Mouse (Mus musculus) G1E (cell line): Measurements from ENCODE around the gene Vgll1. TPM values are rescaled to one million over a fixed set of nuclear protein-coding genes. Genes with fewer than 3 reads are reported as not detected.

Source experiments
- ATAC-seq: 2 replicates; pipeline ENCODE4 v1.8.0; 2016; ENCODE audit warnings: mild to moderate bottlenecking; ENCODE audit not compliant: insufficient number of reproducible peaks, poor library complexity, low FRiP score, severe bottlenecking; ENCODE audit errors: extremely low read depth
- DNase-seq: peaks from one replicate; pipeline ENCODE4 v3.0.0; 2012; ENCODE audit warnings: low spot score
- H3K27me3 ChIP-seq: 2 replicates; pipeline ENCODE4 v1.6.1; 2012; ENCODE audit warnings: mild to moderate bottlenecking, low read length, inconsistent platforms; ENCODE audit not compliant: insufficient read depth
- H3K36me3 ChIP-seq: replicated peaks from 2 replicates; pipeline ENCODE3; 2012; ENCODE audit warnings: mild to moderate bottlenecking, inconsistent platforms
- H3K4me1 ChIP-seq: 2 replicates; pipeline ENCODE4 v1.6.1; 2012; ENCODE audit warnings: low read depth, low read length, inconsistent platforms, mixed read lengths; ENCODE audit not compliant: insufficient read depth
- H3K4me3 ChIP-seq: 2 replicates; pipeline ENCODE4 v1.5.1; 2012; ENCODE audit warnings: low read depth, mild to moderate bottlenecking, inconsistent platforms, low read length, moderate library complexity, mixed read lengths
- H3K9me3 ChIP-seq: replicated peaks from 2 replicates; pipeline ENCODE4 v1.6.1; 2012; ENCODE audit warnings: inconsistent platforms
- CTCF ChIP-seq: IDR thresholded peaks from 2 replicates; pipeline ENCODE4 v1.5.1; 2012; ENCODE audit warnings: low read depth, low read length, inconsistent platforms, mixed read lengths
- GATA1 ChIP-seq: IDR thresholded peaks from 2 replicates; pipeline ENCODE4 v1.6.1; 2012; ENCODE audit warnings: borderline replicate concordance, low read length, inconsistent platforms, mixed read lengths
- GATA2 ChIP-seq: IDR thresholded peaks from 2 replicates; pipeline ENCODE4 v1.6.1; 2012; ENCODE audit warnings: low read depth, low read length, inconsistent platforms, borderline replicate concordance
- POLR2AphosphoS5 ChIP-seq: IDR thresholded peaks from 2 replicates; pipeline ENCODE4 v1.6.1; 2012; ENCODE audit warnings: low read depth, low read length, inconsistent platforms; ENCODE audit not compliant: insufficient replicate concordance
- TAL1 ChIP-seq: conservative IDR thresholded peaks from 2 replicates; pipeline ENCODE4 v1.6.1; 2012; ENCODE audit warnings: low read depth, low read length, inconsistent platforms, mixed read lengths
- polyA plus RNA-seq: library from polyadenylated mRNA; stranded (reverse); fragments of >175 nt; gene quantifications from 2 replicates; pipeline ENCODE4 v1.2.3, GENCODE M21; 2012
- total RNA-seq, 2 experiments: library from RNA; stranded (forward) in 1 of 2; stranded (reverse) in 1 of 2; fragments of 200-1000 nt in 1 of 2; fragments of >200 nt in 1 of 2; fragmentation: Nextera tagmentation in 1 of 2; gene quantifications; 2 replicates each; pipeline ENCODE4 v1.2.3; 2014 to 2017

Vgll1 gene
- total and polyA plus RNA-seq, 3 experiments, result 0.27 TPM; not detected in 2

DNA sequence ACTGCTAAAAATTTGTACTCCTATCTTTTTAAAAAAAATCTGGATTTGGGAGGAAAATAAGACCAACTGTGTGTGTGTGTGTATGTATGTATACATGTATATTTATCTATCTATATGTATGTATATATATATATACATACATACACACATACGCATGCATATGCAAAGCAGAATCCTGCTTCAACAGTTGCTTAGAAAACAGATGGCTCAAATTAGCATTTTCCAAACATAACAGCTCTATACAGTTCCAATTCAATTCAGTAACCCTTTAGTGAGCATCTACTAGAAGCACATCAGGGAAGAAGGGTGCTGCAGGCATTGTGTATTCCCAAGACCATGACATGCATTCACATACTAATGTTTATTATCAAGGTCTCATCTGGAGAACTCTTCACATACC lies 15.5 kb downstream of the Vgll1 start:
- H3K27me3 ChIP-seq, result no peaks in the 10 kb centered on the region
- ATAC-seq, result no peak
- no peak for TF ChIP-seq GATA1
- TF ChIP-seq POLR2AphosphoS5, result no peak
- no peak for TF ChIP-seq GATA2
- TF ChIP-seq CTCF, result no peak
- no peak for TF ChIP-seq TAL1

DNA sequence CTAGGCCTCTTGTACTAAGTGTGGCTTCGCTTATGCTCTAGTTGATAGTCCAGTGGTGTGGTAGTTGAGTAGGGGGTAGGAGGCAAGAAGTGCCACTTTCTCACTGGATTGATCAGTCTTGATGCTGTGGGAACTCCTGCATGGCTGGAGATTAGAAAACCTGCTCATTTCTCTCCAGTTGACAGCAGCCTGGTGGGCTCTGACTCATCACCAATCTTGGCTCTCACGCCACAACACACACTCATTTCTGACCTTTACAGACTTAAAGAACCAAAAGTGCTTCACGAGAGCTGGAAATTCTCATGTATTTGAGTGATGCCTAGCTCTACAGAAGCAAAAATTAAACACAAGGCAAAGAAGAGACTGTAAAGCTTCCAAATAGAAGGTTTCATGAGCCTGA lies 19.1 kb downstream of the Vgll1 start:
- no peak overlapping the region for H3K4me3 ChIP-seq
- TF ChIP-seq GATA2, result no peak
- TF ChIP-seq TAL1, result no peak
- no peak for TF ChIP-seq CTCF
- no peak for TF ChIP-seq GATA1
- TF ChIP-seq POLR2AphosphoS5, result no peak
- H3K4me1 ChIP-seq, result no peaks in the 10 kb centered on the region
- no peaks in the 10 kb centered on the region for H3K36me3 ChIP-seq
- no peaks in the 10 kb centered on the region for H3K9me3 ChIP-seq
- H3K27me3 ChIP-seq, result no peaks in the 10 kb centered on the region
- no peak for ATAC-seq
- DNase-seq, result no peak

More for the DNA sequence above, 15.5 kb downstream of the Vgll1 start:
- no peak for DNase-seq
- H3K4me1 ChIP-seq, result no peaks in the 10 kb centered on the region
- H3K4me3 ChIP-seq, result no peak overlapping the region
- no peaks in the 10 kb centered on the region for H3K9me3 ChIP-seq
- H3K36me3 ChIP-seq, result no peaks in the 10 kb centered on the region

DNA sequence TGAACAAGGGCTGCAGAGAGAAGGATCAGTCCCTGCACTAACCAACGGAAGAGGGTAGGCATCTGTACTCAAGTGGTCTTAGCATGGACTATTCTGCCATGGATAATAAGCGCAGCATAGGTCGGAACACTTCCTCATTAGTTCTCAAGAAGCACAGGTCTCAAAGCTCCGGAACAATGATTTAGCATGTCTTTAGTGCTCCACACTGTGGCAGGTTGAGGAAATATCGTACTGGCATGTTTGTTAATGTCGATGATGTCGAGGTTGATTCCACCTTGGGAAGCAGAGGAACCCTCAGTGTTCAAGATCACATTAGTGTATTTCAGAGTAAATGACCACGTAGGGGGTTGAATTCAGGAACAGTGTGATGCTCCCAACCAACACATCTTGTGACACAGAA lies 30.2 kb downstream of the Vgll1 start:
- no peak for DNase-seq
- TF ChIP-seq GATA2 (no peak), POLR2AphosphoS5 (no peak), CTCF (no peak), TAL1 (no peak), GATA1 (no peak)
- no peaks in the 10 kb centered on the region for H3K4me1 ChIP-seq
- H3K9me3 ChIP-seq, result no peaks in the 10 kb centered on the region
- H3K27me3 ChIP-seq, result no peaks in the 10 kb centered on the region
- ATAC-seq, result no peak
- no peak overlapping the region for H3K4me3 ChIP-seq
- no peaks in the 10 kb centered on the region for H3K36me3 ChIP-seq

DNA sequence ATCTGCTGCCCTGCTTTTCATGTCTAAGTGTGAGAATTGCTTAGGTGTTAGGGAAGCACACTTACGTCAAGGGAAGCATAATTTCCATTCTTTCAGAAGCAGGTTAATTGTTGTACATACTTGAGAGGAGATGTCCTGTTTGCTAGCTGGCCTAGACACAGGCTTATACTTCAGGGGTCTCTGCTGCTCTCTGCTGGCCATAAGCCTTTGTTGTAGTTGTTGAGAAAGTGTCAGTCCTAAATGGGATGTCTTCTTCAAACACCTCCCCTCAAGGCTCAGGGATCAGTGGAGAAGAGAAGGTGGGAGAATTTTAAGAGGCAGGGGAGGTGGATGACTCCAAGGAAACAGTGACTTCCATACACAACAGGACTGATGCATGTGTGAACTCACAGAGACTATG lies 32.9 kb downstream of the Vgll1 start:
- no peak overlapping the region for H3K4me3 ChIP-seq
- H3K36me3 ChIP-seq, result no peaks in the 10 kb centered on the region
- TF ChIP-seq GATA2, result no peak
- TF ChIP-seq CTCF, result no peak
- TF ChIP-seq TAL1, result no peak
- TF ChIP-seq POLR2AphosphoS5, result no peak
- no peak for TF ChIP-seq GATA1
- no peak for ATAC-seq
- H3K9me3 ChIP-seq, result no peaks in the 10 kb centered on the region
- no peaks in the 10 kb centered on the region for H3K4me1 ChIP-seq
- H3K27me3 ChIP-seq, result no peaks in the 10 kb centered on the region
- no peak for DNase-seq

DNA sequence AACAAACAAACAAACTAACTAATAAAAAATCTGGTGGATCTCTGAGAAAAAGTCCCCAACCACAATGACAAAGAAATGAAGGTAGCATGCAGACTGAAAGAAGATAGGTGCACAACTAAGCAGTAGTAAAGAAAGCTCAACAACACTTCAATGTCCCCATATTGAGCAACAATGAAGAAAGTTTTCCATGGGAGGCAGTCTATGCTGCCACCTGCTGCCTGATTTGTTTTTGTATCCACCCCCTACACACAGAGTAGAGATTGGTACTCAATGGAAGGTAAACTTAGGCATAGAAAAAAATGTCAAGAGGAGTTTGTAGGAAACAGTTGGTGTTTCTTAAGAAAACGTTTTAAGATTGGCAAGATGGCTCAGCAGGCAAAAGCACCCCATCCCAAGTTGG lies 42.7 kb downstream of the Vgll1 start:
- Histone ChIP-seq H3K4me3 (no peak overlapping the region), H3K36me3 (no peaks in the 10 kb centered on the region), H3K4me1 (no peaks in the 10 kb centered on the region), H3K27me3 (no peaks in the 10 kb centered on the region), H3K9me3 (no peaks in the 10 kb centered on the region)
- DNase-seq (no peak), ATAC-seq (no peak)
- TF ChIP-seq TAL1 (no peak), CTCF (no peak), POLR2AphosphoS5 (no peak), GATA2 (no peak), GATA1 (no peak)

DNA sequence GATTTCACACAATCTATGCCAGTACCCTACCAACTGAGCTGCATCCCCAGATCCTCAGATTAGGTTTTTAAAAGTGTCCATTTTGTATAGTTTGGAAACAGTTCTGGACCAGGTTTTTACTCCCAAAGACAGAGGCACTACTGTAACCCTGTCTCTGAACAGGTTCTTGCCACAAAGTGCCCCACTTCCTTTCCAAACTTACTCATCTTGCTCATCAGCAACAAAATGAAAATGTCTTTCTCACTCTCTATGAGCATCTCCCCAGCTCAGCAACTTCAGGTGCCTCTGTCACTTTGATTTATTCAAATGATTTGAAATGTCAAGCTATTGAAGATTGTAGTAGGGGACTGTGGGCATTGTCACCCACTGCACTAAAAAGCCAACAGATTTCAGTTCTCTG lies 49.7 kb downstream of the Vgll1 start:
- no peak for TF ChIP-seq POLR2AphosphoS5
- no peak for TF ChIP-seq CTCF
- Histone ChIP-seq H3K36me3 (no peaks in the 10 kb centered on the region), H3K4me1 (no peaks in the 10 kb centered on the region), H3K9me3 (no peaks in the 10 kb centered on the region), H3K4me3 (no peak overlapping the region), H3K27me3 (no peaks in the 10 kb centered on the region)
- DNase-seq, result no peak
- ATAC-seq, result no peak

DNA sequence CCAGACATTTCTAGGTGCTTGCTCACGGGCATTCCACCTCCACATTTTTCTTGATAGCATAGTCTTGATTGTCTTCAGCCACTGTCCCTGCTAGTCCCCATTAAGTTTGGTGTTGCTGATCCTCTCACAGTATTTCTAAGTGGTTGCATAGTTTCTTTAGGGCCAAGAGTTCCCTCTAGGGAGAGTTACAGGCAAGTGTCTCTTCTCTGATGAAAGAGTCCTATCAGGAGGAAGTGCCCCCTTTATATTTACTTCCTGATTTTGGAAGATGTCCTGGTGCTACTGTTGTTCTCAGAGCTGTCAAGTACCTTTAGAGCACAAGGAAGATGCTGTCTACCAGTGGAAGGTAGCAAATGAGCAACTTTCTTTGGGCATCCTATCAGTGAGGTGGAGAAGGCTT lies 65.6 kb downstream of the Vgll1 start:
- no peak for DNase-seq
- Histone ChIP-seq H3K27me3 (no peaks in the 10 kb centered on the region), H3K36me3 (no peaks in the 10 kb centered on the region), H3K4me3 (no peak overlapping the region), H3K4me1 (no peaks in the 10 kb centered on the region), H3K9me3 (no peaks in the 10 kb centered on the region)
- ATAC-seq, result no peak
- TF ChIP-seq CTCF (no peak), TAL1 (no peak), GATA2 (no peak), GATA1 (no peak), POLR2AphosphoS5 (no peak)

Other genes with a start within 250 kb of the Vgll1 start
- not detected in 2 replicates for gene Adgrg4, start 217.9 kb upstream of the Vgll1 start, total RNA-seq (2014; fragmentation: Nextera tagmentation)
- gene Adgrg4, start 217.9 kb upstream of the Vgll1 start, total RNA-seq (2017), result 0.05 and 0.12 TPM in 2 replicates
- not detected in 2 replicates for gene Adgrg4, start 217.9 kb upstream of the Vgll1 start, polyA plus RNA-seq
- not detected in 2 replicates for gene Brs3, start 45.0 kb upstream of the Vgll1 start, total RNA-seq (2014; fragmentation: Nextera tagmentation)
- gene Brs3, start 45.0 kb upstream of the Vgll1 start, total RNA-seq (2017), result 0.05 TPM in 1 of 2 replicates, not detected in the other
- gene Brs3, start 45.0 kb upstream of the Vgll1 start, polyA plus RNA-seq, result not detected in 2 replicates
- 53.4 and 58.5 TPM in 2 replicates for gene Htatsf1, start 34.5 kb upstream of the Vgll1 start, total RNA-seq (2014; fragmentation: Nextera tagmentation)
- 56.5 and 57.1 TPM in 2 replicates for gene Htatsf1, start 34.5 kb upstream of the Vgll1 start, total RNA-seq (2017)
- gene Htatsf1, start 34.5 kb upstream of the Vgll1 start, polyA plus RNA-seq, result 21.2 and 22.1 TPM in 2 replicates
- not detected in 2 replicates for gene Cd40lg, start 124.0 kb downstream of the Vgll1 start, total RNA-seq (2014; fragmentation: Nextera tagmentation)
- not detected in 2 replicates for gene Cd40lg, start 124.0 kb downstream of the Vgll1 start, total RNA-seq (2017)
- not detected in 2 replicates for gene Cd40lg, start 124.0 kb downstream of the Vgll1 start, polyA plus RNA-seq